ENCODE assay signal across 8 mouse cellular contexts in genomic region chr14:102510387-102510786, GRCm38 (mm10).
A peak's percentile ranks its signal among the peaks of the same experiment; 100 is the strongest.
DNase-seq lines count a peak whose midpoint lies in the region; ATAC-seq lines count a peak whose summit lies in the region.

No protein-coding gene starts in this region.

- H3K4me3 ChIP-seq in hindbrain, embryonic 14.5 days (replicated peaks; ENCODE audit: low read length): no peak overlapping the region

- H3K27ac ChIP-seq in hindbrain, embryonic 14.5 days: no peak overlapping the region

- no peak overlapping the region for H3K4me2 ChIP-seq in hindbrain, embryonic 14.5 days (replicated peaks)

- no peaks in the 10 kb centered on the region for H3K27me3 ChIP-seq in hindbrain, embryonic 14.5 days (ENCODE audit: control insufficient read depth, insufficient read depth, low read length)

- H3K9me3 ChIP-seq in hindbrain, embryonic 14.5 days (ENCODE audit: control insufficient read depth, low read length): no peaks in the 10 kb centered on the region

- intact Hi-C loops in heart, postnatal 25 days (cut with DNase I): loop anchor here (2.0 to 5.0 kb wide), 2 partner anchors 330 to 472 kb away; partner anchors contain the start of gene Kctd12

- no peaks in the 10 kb centered on the region for H3K36me3 ChIP-seq in hindbrain, embryonic 14.5 days (replicated peaks; ENCODE audit: control insufficient read depth, insufficient read depth)

- no peak overlapping the region for H3K9ac ChIP-seq in hindbrain, embryonic 14.5 days

- H3K4me1 ChIP-seq in hindbrain, embryonic 14.5 days (replicated peaks; ENCODE audit: control insufficient read depth, insufficient read depth, low read length): no peaks in the 10 kb centered on the region

- peak; percentile 2 to 20 for DNase-seq in heart, adult 9 months (ENCODE audit: low spot score in 2 of 2)
- DNase-seq in heart, postnatal 25 days (ENCODE audit: low spot score): no peak
- DNase-seq in adrenal gland, adult 8-10 months: peak; percentile 24
- DNase-seq in embryo, embryonic 11 days: peak; percentile 64
- peak; percentile 55 for DNase-seq in hindbrain, embryonic 14.5 days (ENCODE audit: low spot score)
- peak; percentile 6 to 50 for DNase-seq in left cerebral cortex, adult 8-10 months (ENCODE audit: low spot score in 2 of 2)
- peak; percentile 1 to 5 for DNase-seq in monocyte, adult 2 months (ENCODE audit: low read depth in 1 of 2, low spot score in 2 of 2)
- peak; percentile 5 for DNase-seq in testis, postnatal 14 days (ENCODE audit: low spot score)

- 0 out of 2 replicates have a peak, but pooled peaks have one; percentile 27 for ATAC-seq in hindbrain, embryonic 14.5 days (ENCODE audit: low FRiP score)

- 25% methylated on average over 4 of the region's 4 CpGs for WGBS in hindbrain, embryonic 14.5 days
